Mouse (Mus musculus) left cerebral cortex, adult 2 months (tissue): Measurements from ENCODE around the gene Rrbp1. TPM values are rescaled to one million over a fixed set of nuclear protein-coding genes. Genes with fewer than 3 reads are reported as not detected.

Source experiments
- DNase-seq, 2 experiments: peaks; one replicate each; pipeline ENCODE4 v3.0.0; 2021 to 2022; ENCODE audit warnings: low spot score in 2 of 2, mixed read lengths in 1 of 2; ENCODE audit errors: extremely low spot score in 1 of 2
- H3K27ac ChIP-seq: fragments of 200-600 bp; 2 replicates; pipeline ENCODE4 v1.8.1; 2022
- H3K4me3 ChIP-seq: fragments of 200-600 bp; 2 replicates; pipeline ENCODE4 v1.8.1; 2022
- CTCF ChIP-seq: fragments of 200-600 bp; IDR thresholded peaks from 2 replicates; pipeline ENCODE4 v1.8.1; 2022; ENCODE audit warnings: antibody characterized with exemption, mild to moderate bottlenecking, moderate library complexity
- intact Hi-C: fragments of 180-260 bp; cut with DNase I; formaldehyde crosslinking; loops from one replicate; pipeline ENCODE4 v1.15.1; 2025
- total RNA-seq, 2 experiments: library from RNA; stranded (reverse); gene quantifications; 2 replicates each; pipeline ENCODE4 v1.2.3; 2021

The Rrbp1 gene
- total RNA-seq, 2 experiments from 2014 or later, result 61.2 to 65.6 TPM

DNA sequence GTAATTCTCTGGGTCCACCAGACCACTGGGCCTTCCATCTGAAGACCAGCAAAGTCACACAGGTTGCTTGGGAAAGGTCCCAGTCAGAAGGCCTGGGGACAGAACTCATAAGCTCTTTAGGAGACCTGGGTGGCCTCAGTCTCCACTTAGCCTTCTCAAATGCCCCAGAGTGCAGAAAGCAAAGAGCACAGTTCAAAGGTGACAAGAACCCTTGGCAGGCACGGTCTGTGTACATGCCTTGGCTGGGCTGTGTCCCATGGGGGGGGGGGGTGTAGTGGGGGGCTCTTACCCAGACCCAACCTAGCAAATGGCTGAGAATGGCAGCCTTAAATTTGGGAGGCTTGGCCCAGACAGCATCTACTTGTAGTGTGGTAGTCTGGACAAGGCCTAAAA lies 60.0 kb downstream of the Rrbp1 start:
- H3K27ac ChIP-seq, result no peak overlapping the region
- no peak overlapping the region for H3K4me3 ChIP-seq
- intact Hi-C loops, result no loop called here
- TF ChIP-seq CTCF, result no peak
- DNase-seq, result no peak

GRCm38 (mm10) chr2:143950290-143951027 lies 60.6 kb downstream of the Rrbp1 start:
- TF ChIP-seq CTCF, result no peak
- Histone ChIP-seq H3K27ac (no peak overlapping the region), H3K4me3 (no peak overlapping the region)
- DNase-seq, result no peak
- intact Hi-C loops, result no loop called here

DNA sequence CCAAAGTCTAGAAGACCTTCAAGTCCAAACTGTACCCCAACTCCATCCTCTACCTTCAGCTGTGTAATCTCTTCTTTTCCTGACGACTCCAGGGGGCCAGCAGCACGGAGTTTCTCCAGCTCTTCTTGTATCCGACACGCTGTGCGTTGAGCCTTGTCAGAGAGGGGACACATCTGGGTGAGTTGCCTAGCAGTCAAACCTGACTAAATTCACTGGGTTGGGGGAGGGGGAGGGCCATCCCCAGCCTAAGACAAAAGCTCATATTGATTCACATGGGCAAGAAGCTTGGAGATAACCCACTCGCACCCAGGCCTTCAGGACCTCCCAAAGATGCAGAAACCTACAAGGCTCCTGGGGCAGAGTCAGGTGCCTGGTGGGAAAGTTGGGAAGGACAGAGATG lies 61.8 kb downstream of the Rrbp1 start:
- no peak overlapping the region for H3K27ac ChIP-seq
- no peak overlapping the region for H3K4me3 ChIP-seq
- no peak for TF ChIP-seq CTCF
- intact Hi-C loops, result no loop called here
- no peak for DNase-seq

DNA sequence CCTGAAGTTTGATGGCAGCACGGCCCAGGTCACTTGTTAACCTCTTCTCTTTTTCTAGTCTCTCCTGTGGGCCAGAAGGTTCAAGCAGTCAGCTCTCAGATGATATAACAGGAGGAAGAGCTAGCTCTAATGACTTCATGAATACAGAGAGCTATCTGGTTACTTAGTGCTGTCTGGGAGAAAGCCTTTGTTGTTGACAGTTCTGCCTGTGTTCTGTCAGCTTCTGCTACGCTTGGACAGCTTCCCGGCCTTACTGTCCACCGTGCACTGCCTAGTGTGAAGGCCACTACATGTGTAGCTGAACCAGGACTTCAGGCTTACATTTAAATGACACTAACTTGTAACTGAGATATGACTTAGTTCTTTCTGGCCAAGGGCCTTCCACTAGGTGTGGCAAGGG lies 62.6 kb downstream of the Rrbp1 start:
- intact Hi-C loops, result no loop called here
- TF ChIP-seq CTCF, result no peak
- DNase-seq, result no peak
- H3K4me3 ChIP-seq, result no peak overlapping the region
- H3K27ac ChIP-seq, result no peak overlapping the region

DNA sequence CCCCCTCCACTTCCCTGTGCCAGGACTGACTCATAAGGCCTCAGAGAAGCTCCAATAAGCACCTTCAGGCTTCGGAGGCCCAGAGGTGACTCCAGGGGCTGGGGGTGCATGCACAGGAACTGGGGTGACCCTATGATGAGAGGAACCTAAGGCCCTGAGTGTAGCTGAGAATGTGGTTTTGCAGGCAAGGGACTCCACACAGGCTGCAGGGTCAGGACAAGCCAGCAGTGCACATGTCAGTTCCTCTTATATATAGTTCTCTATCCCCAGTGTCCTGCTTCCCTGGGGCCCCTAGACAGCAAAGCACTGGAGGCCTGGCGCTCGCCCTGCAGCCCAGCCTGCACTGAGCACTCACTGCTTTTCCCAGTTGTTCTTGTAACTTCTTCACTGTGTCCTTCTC lies 63.1 kb downstream of the Rrbp1 start:
- no peak for DNase-seq
- intact Hi-C loops, result no loop called here
- H3K27ac ChIP-seq, result no peak overlapping the region

DNA sequence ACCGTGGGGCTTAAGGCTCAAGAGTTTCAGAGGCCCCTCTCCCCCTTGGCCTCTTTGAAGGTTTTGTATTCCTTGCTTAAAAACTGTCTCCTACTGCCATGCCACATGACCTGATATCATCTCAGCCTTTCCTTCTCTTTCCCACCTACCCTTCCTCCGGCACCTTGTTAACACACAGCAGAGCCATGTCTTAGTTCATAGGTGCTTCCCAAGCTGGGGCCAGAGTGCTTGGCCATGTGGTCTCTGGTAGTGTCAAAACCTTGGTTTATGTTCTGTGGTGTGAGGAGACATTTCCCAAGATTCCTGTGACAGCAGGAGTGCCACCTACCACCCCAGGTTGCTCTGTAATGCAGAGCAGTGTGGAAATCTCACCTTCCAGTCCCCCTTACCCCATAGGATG lies 64.7 kb downstream of the Rrbp1 start:
- no peak overlapping the region for H3K27ac ChIP-seq
- intact Hi-C loops, result no loop called here
- no peak for DNase-seq
- no peak for TF ChIP-seq CTCF
- H3K4me3 ChIP-seq, result no peak overlapping the region

More for the DNA sequence above, 63.1 kb downstream of the Rrbp1 start:
- H3K4me3 ChIP-seq, result no peak overlapping the region
- TF ChIP-seq CTCF, result no peak

GRCm38 (mm10) chr2:143945466-143946075 lies 65.5 kb downstream of the Rrbp1 start:
- H3K4me3 ChIP-seq, result no peak overlapping the region
- intact Hi-C loops, result loop anchor here (2.0 kb wide), 1 partner anchor 79 kb away; no protein-coding TSS in a partner anchor
- H3K27ac ChIP-seq, result no peak overlapping the region
- DNase-seq, result no peak
- TF ChIP-seq CTCF, result peak; percentile 56

DNA sequence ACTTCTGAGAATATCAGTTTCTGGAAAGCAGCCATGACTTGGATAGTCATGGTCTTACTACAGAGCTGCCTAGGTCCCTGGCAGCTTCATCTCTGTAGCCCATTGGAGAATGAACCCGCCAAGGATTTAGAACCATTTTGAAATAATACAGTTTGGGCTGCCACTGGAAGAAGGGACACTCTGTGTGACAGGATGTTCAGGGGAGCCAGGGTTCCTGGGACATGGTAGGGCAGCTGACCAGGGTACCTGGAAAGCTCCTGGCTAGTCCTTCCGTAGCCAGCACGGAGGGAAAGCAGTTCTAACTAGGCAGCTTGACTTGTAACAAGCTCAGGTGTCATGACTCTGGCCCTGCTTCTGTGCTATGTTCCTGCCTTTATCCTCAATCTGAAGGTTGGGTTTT lies 66.3 kb downstream of the Rrbp1 start:
- TF ChIP-seq CTCF, result no peak
- DNase-seq, result no peak
- intact Hi-C loops, result loop anchor here (2.0 kb wide), 1 partner anchor 78 kb away; no protein-coding TSS in a partner anchor
- Histone ChIP-seq H3K27ac (no peak overlapping the region), H3K4me3 (no peak overlapping the region)

DNA sequence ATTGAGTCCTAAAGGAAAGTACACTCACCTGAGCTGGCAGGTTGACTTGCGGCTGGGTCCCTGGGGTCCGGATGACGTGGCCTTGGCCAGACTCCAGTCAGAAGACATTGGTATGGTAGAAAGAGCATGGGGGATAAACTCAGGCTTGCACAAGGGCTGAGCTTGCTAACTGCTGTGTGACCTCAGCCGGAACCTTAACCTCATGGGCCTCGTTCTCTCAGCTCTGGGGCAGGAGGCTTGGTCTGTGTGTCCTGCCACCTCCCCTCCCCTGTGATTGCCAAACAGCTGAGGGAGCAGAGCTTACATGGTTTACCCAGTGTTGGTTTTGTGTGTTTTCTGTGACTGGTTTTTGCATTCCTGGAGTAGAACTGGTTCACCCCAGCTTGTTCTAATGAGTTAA lies 70.7 kb downstream of the Rrbp1 start:
- TF ChIP-seq CTCF, result no peak
- intact Hi-C loops, result no loop called here
- Histone ChIP-seq H3K27ac (no peak overlapping the region), H3K4me3 (no peak overlapping the region)
- no peak for DNase-seq

DNA sequence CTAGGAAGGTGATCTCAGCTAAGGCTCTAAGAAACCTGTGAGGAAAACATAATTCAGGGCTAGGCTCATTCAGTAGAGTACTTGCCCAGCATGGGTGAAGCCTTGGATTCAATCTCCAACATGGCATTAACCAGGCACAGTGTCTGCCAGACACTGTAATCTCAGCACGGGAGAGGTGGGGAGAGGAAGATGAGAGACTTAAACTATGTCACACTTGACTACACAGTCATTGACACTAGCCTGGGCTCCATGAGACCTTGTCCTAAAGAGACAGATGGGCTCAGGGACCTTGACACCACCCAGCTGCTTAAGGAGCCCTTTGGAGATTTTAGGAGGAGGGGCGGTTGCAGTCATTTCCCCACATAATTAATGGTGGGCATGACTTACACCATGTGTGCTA lies 73.2 kb downstream of the Rrbp1 start:
- DNase-seq, result no peak
- H3K27ac ChIP-seq, result no peak overlapping the region
- TF ChIP-seq CTCF, result no peak
- H3K4me3 ChIP-seq, result no peak overlapping the region
- intact Hi-C loops, result no loop called here

- Histone ChIP-seq H3K27ac (no peak overlapping the region), H3K4me3 (no peak overlapping the region)
- no peak for DNase-seq
- intact Hi-C loops, result no loop called here
- no peak for TF ChIP-seq CTCF
Observed at GRCm38 (mm10) chr2:143934439-143934838, 76.6 kb downstream of the Rrbp1 start.

DNA sequence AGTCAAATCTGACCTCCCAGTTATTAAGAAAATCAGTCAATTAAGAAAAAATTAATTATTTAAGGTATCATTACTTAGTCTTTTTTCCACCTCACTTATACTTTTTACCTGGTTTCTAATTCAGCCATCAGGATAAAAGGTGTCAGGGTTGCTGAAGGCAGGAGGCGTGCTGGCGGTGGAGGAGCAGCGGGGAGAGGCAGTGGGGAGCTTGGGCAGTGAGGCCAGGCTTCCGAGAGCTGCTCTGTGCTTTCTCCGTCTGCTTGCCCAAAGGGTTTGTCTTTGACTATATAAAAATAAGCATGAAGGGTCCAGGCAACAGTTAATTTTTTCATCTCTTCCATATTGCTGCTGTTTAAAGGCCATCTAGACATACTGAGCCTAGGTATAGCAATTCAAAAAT lies 77.5 kb downstream of the Rrbp1 start:
- DNase-seq, result no peak
- intact Hi-C loops, result no loop called here
- no peak overlapping the region for H3K4me3 ChIP-seq
- no peak for TF ChIP-seq CTCF
- no peak overlapping the region for H3K27ac ChIP-seq
